Mouse (Mus musculus) midbrain, embryonic 13.5 days (tissue): ENCODE data around the gene Lsm10. TPM values are rescaled to one million over a fixed set of nuclear protein-coding genes. Genes with fewer than 3 reads are reported as not detected.

Experiments used
- polyA plus RNA-seq: library from polyadenylated mRNA; unstranded; fragments of >200 nt; fragmentation: Nextera tagmentation; extraction: Ambion mirVana; gene quantifications from 2 replicates; pipeline ENCODE4 v1.2.1, GENCODE M21; 2015

Gene Lsm10
- polyA plus RNA-seq, 1 experiment from 2014 or later, result 45.9 TPM

Other genes starting within 250 kb of the Lsm10 start
- 0.45 and 0.57 TPM in 2 replicates for gene Csf3r, start 72.1 kb upstream of the Lsm10 start, polyA plus RNA-seq
- 122 and 130 TPM in 2 replicates for gene Mrps15, start 49.7 kb upstream of the Lsm10 start, polyA plus RNA-seq
- 35.5 and 36.2 TPM in 2 replicates for gene Oscp1, start 38.1 kb upstream of the Lsm10 start, polyA plus RNA-seq
- 35.7 and 37.0 TPM in 2 replicates for gene Stk40, start 7.3 kb downstream of the Lsm10 start, polyA plus RNA-seq
- gene Eva1b, start 51.1 kb downstream of the Lsm10 start, polyA plus RNA-seq, result 10.3 and 12.9 TPM in 2 replicates
- 0.55 and 1.0 TPM in 2 replicates for gene Sh3d21, start 66.9 kb downstream of the Lsm10 start, polyA plus RNA-seq
- 174 and 180 TPM in 2 replicates for gene Thrap3, start 106.1 kb downstream of the Lsm10 start, polyA plus RNA-seq
- gene Map7d1, start 159.7 kb downstream of the Lsm10 start, polyA plus RNA-seq, result 64.1 and 89.5 TPM in 2 replicates
- 149 and 154 TPM in 2 replicates for gene Trappc3, start 165.7 kb downstream of the Lsm10 start, polyA plus RNA-seq
- gene Col8a2, start 190.2 kb downstream of the Lsm10 start, polyA plus RNA-seq, result 1.0 and 1.5 TPM in 2 replicates
- 78.9 and 81.8 TPM in 2 replicates for gene Adprhl2, start 225.1 kb downstream of the Lsm10 start, polyA plus RNA-seq
- gene Tekt2, start 229.1 kb downstream of the Lsm10 start, polyA plus RNA-seq, result 6.9 and 8.9 TPM in 2 replicates